Mouse (Mus musculus): ENCODE results near the gene Kcne4.
"Not testable (repeated sequence)": the region's sequence is repeated elsewhere in the genome, so short reads cannot be mapped to it uniquely, and the experiment has no call there.

Kcne4 gene

GRCm38 (mm10) chr1:78816639-78817038 is at the start of gene Kcne4:
TSS of gene Kcne4 (plus strand) at chr1:78816758.
- DNase-seq (ENCODE audit: low spot score): no peak

GRCm38 (mm10) chr1:78781899-78782298 is 34.7 kb upstream of the Kcne4 start:
- DNase-seq (ENCODE audit: low spot score): no peak

- not testable (repeated sequence) for DNase-seq (ENCODE audit: low spot score)
Observed at GRCm38 (mm10) chr1:78784936-78785335, 31.6 kb upstream of the Kcne4 start.

- no peak for DNase-seq (ENCODE audit: low spot score)
Observed at GRCm38 (mm10) chr1:78789744-78790143, 26.8 kb upstream of the Kcne4 start.

- DNase-seq (ENCODE audit: low spot score): no peak
Observed at GRCm38 (mm10) chr1:78807428-78807827, 9.1 kb upstream of the Kcne4 start.

- no peak for DNase-seq (ENCODE audit: low spot score)
Observed at GRCm38 (mm10) chr1:78809819-78810218, 6.7 kb upstream of the Kcne4 start.

- DNase-seq (ENCODE audit: low spot score): no peak
Observed at GRCm38 (mm10) chr1:78810904-78811303, 5.7 kb upstream of the Kcne4 start.

- no peak for DNase-seq (ENCODE audit: low spot score)
Observed at GRCm38 (mm10) chr1:78811975-78812490, 4.5 kb upstream of the Kcne4 start.

GRCm38 (mm10) chr1:78817756-78818155 is 1.2 kb downstream of the Kcne4 start:
- DNase-seq (ENCODE audit: low spot score): no peak

GRCm38 (mm10) chr1:78818630-78819526 is 2.3 kb downstream of the Kcne4 start:
- no peak for DNase-seq (ENCODE audit: low spot score)

- DNase-seq (ENCODE audit: low spot score): no peak
Observed at GRCm38 (mm10) chr1:78819592-78819991, 3.0 kb downstream of the Kcne4 start.

GRCm38 (mm10) chr1:78820176-78820575 is 3.6 kb downstream of the Kcne4 start:
- DNase-seq (ENCODE audit: low spot score): peak; percentile 17

GRCm38 (mm10) chr1:78821111-78821510 is 4.6 kb downstream of the Kcne4 start:
- no peak for DNase-seq (ENCODE audit: low spot score)

GRCm38 (mm10) chr1:78821733-78822430 is 5.3 kb downstream of the Kcne4 start:
- peak; percentile 78 for DNase-seq (ENCODE audit: low spot score)

GRCm38 (mm10) chr1:78825246-78825645 is 8.7 kb downstream of the Kcne4 start:
- DNase-seq (ENCODE audit: low spot score): no peak

- DNase-seq (ENCODE audit: low spot score): no peak
Observed at GRCm38 (mm10) chr1:78838468-78838867, 21.9 kb downstream of the Kcne4 start.

GRCm38 (mm10) chr1:78840769-78841168 is 24.2 kb downstream of the Kcne4 start:
- no peak for DNase-seq (ENCODE audit: low spot score)

GRCm38 (mm10) chr1:78845661-78846060 is 29.1 kb downstream of the Kcne4 start:
- DNase-seq (ENCODE audit: low spot score): no peak

- DNase-seq (ENCODE audit: low spot score): no peak
Observed at GRCm38 (mm10) chr1:78846471-78846870, 29.9 kb downstream of the Kcne4 start.

GRCm38 (mm10) chr1:78852408-78853093 is 36.0 kb downstream of the Kcne4 start:
- DNase-seq (ENCODE audit: low spot score): no peak

GRCm38 (mm10) chr1:78853094-78853445 is 36.5 kb downstream of the Kcne4 start:
- DNase-seq (ENCODE audit: low spot score): no peak

GRCm38 (mm10) chr1:78854306-78854705 is 37.7 kb downstream of the Kcne4 start:
- no peak for DNase-seq (ENCODE audit: low spot score)
